Comparison of ENCODE assay signal across 10 mouse cellular contexts in the genomic region with DNA sequence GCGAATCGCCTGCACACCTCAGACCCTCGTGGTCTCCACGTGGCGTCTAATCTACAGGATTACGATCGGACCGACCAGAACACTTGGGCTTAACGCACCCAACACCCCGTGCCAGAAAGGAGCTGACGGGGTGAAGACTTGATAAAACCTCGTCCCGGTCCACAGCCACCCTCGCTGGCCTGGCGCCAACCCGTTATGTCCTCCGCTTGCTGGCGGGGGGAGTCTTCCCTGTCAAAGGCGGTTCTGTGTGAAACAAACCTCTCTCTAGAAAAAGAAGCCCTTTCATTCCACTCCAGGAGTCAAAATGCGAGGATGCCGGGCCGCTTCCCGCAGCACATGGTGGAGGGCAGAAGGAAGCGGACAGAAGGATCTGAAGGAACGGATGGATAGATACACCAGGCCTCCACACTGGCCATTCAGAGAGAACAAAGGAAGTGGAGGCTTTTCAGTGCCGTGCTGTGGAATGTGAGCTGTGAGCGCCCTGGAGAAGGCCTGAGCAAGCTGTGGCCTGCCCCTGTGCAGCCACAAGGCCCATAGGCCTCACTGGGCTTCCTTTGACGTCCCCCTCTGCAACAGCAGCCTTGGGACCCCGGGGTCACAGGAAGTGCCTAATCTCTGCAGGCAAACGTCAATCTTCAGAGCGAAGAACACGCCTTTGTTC.
DNase-seq lines count a peak whose midpoint lies in the region; ATAC-seq and TF ChIP-seq lines count a peak whose summit lies in the region.
"Had no signal": no experiment of that assay in that cellular context is flagged by ENCODE, and none has a peak within 500 bp of the region (broad histone marks: within the 10 kb centered on the region; RNA-seq: fewer than 3 reads in every experiment).

No protein-coding gene starts in this region.

- 77% methylated on average over 32 of the region's 32 CpGs for WGBS in forebrain, embryonic 10.5 days
- 76% methylated on average over 32 of the region's 32 CpGs for WGBS in forebrain, embryonic 16.5 days
- 59% methylated on average over 32 of the region's 32 CpGs for WGBS in hindbrain, postnatal 0 days
- 73% methylated on average over 32 of the region's 32 CpGs for WGBS in stomach, embryonic 16.5 days

- H3K36me3 ChIP-seq in forebrain, embryonic 10.5 days (replicated peaks) = peaks cover 28% of the 10 kb centered on the region
- H3K36me3 ChIP-seq in forebrain, embryonic 16.5 days (ENCODE audit: control insufficient read depth, insufficient read depth) = no peaks in the 10 kb centered on the region
- H3K36me3 ChIP-seq in hindbrain, postnatal 0 days (ENCODE audit: insufficient read depth, low read length) = no peaks in the 10 kb centered on the region
- no peaks in the 10 kb centered on the region for H3K36me3 ChIP-seq in stomach, embryonic 16.5 days (ENCODE audit: control insufficient read depth, insufficient read depth, low read length)

- H3K9me3 ChIP-seq in forebrain, embryonic 10.5 days = peaks cover 18% of the 10 kb centered on the region
- no peaks in the 10 kb centered on the region for H3K9me3 ChIP-seq in forebrain, embryonic 16.5 days (ENCODE audit: control insufficient read depth, low read length)
- no peaks in the 10 kb centered on the region for H3K9me3 ChIP-seq in hindbrain, postnatal 0 days (ENCODE audit: low read length)
- H3K9me3 ChIP-seq in stomach, embryonic 16.5 days (replicated peaks; ENCODE audit: control insufficient read depth, low read length) = no peaks in the 10 kb centered on the region

- H3K9ac ChIP-seq in forebrain, embryonic 16.5 days (replicated peaks; ENCODE audit: low read depth, low read length) = no peak overlapping the region
- H3K9ac ChIP-seq in hindbrain, postnatal 0 days (replicated peaks; ENCODE audit: low read length) = 0 out of 2 replicates have a peak overlapping the region, but pooled peaks have one; percentile 4
- H3K9ac ChIP-seq in stomach, embryonic 16.5 days (ENCODE audit: low read length) = no peak overlapping the region

- no peak overlapping the region for H3K4me2 ChIP-seq in forebrain, embryonic 16.5 days (ENCODE audit: low read length)
- no peak overlapping the region for H3K4me2 ChIP-seq in hindbrain, postnatal 0 days (ENCODE audit: low read depth, low read length)
- H3K4me2 ChIP-seq in stomach, embryonic 16.5 days (ENCODE audit: low read depth, low read length) = no peak overlapping the region

- no peak overlapping the region for H3K4me3 ChIP-seq in forebrain, embryonic 10.5 days
- H3K4me3 ChIP-seq in forebrain, embryonic 16.5 days (replicated peaks; ENCODE audit: low read length) = no peak overlapping the region
- no peak overlapping the region for H3K4me3 ChIP-seq in hindbrain, postnatal 0 days (ENCODE audit: low read length)
- H3K4me3 ChIP-seq in stomach, embryonic 16.5 days (replicated peaks; ENCODE audit: low read length) = no peak overlapping the region

- no peak for ATAC-seq in forebrain, embryonic 16.5 days
- peak; percentile 54 for ATAC-seq in hindbrain, postnatal 0 days
- peak; percentile 23; the same call in 1 of the 2 replicates for ATAC-seq in stomach, embryonic 16.5 days (ENCODE audit: insufficient read depth, low FRiP score)
- ATAC-seq: activated CD4-positive, CD25-positive, alpha-beta regulatory T cell, adult 4 months had no signal

- peaks cover 27% of the 10 kb centered on the region for H3K4me1 ChIP-seq in forebrain, embryonic 10.5 days
- no peaks in the 10 kb centered on the region for H3K4me1 ChIP-seq in forebrain, embryonic 16.5 days (replicated peaks; ENCODE audit: control insufficient read depth, insufficient read depth, low read length)
- peaks cover 2% of the 10 kb centered on the region; the same call in 1 of the 2 replicates for H3K4me1 ChIP-seq in hindbrain, postnatal 0 days (ENCODE audit: insufficient read depth, low read length)
- H3K4me1 ChIP-seq in stomach, embryonic 16.5 days (ENCODE audit: control insufficient read depth, insufficient read depth, low read length) = peaks cover 28% of the 10 kb centered on the region; the same call in 1 of the 2 replicates

- peak; percentile 21 for DNase-seq in forebrain, embryonic 10.5 days (ENCODE audit: extremely low spot score, low spot score)
- DNase-seq in right cerebral cortex, adult 18-20 months = peak; percentile 13
- DNase-seq in right cerebral cortex, postnatal 36 days (ENCODE audit: low spot score in 2 of 2) = no peak
- peak; percentile 51 for DNase-seq in hindbrain, postnatal 0 days (ENCODE audit: low spot score)
- no peak for DNase-seq in thymus, postnatal 14 days
- no peak for DNase-seq in thymus, postnatal 0 days (ENCODE audit: low spot score)
- DNase-seq: kidney, adult 8-10 months had no signal

- H3K27ac ChIP-seq in forebrain, embryonic 10.5 days = peak overlapping the region; percentile 81
- H3K27ac ChIP-seq in forebrain, embryonic 16.5 days (ENCODE audit: low read length) = no peak overlapping the region
- no peak overlapping the region for H3K27ac ChIP-seq in hindbrain, postnatal 0 days
- H3K27ac ChIP-seq in stomach, embryonic 16.5 days (ENCODE audit: low read length) = no peak overlapping the region

- no peaks in the 10 kb centered on the region for H3K27me3 ChIP-seq in forebrain, embryonic 10.5 days (ENCODE audit: poor library complexity, severe bottlenecking)
- H3K27me3 ChIP-seq in forebrain, embryonic 16.5 days (replicated peaks; ENCODE audit: control insufficient read depth, insufficient read depth, low read length) = no peaks in the 10 kb centered on the region
- no peaks in the 10 kb centered on the region for H3K27me3 ChIP-seq in hindbrain, postnatal 0 days (ENCODE audit: insufficient read depth, low read length)
- no peaks in the 10 kb centered on the region for H3K27me3 ChIP-seq in stomach, embryonic 16.5 days (ENCODE audit: control insufficient read depth, insufficient read depth, low read length)

- TF ChIP-seq CTCF in hindbrain, postnatal 0 days (IDR thresholded peaks at IDR 0.05; ENCODE audit: low read depth) = no peak

Comparison
In these comparisons a context has a peak if more than half of its experiments do, and no peak if none do; other contexts are left out.
1. DNase-seq: peak in forebrain, embryonic 10.5 days (single experiment), right cerebral cortex, adult 18-20 months (single experiment) and hindbrain, postnatal 0 days (single experiment); none in right cerebral cortex, postnatal 36 days (0 of 2), thymus, postnatal 14 days (single experiment) and thymus, postnatal 0 days (single experiment).